Mouse (Mus musculus) hindbrain, postnatal 0 days (tissue): Measurements from ENCODE around the gene C1qtnf9. TPM values are rescaled to one million over a fixed set of nuclear protein-coding genes. Genes with fewer than 3 reads are reported as not detected.

Experiments
- ATAC-seq: fragments of 200-750 bp; cut with Nextera tagmentation; 2 replicates; pipeline ENCODE4 v1.8.0; 2017; ENCODE audit warnings: mild to moderate bottlenecking, moderate TSS enrichment, moderate library complexity
- DNase-seq: peaks from one replicate; pipeline ENCODE4 v3.0.0-alpha.2; 2015; ENCODE audit warnings: low spot score
- H3K27ac ChIP-seq: fragments of 300-500 bp; sonication (generic); 2 replicates; pipeline ENCODE4 v1.5.1; 2014; ENCODE audit warnings: mild to moderate bottlenecking
- H3K27me3 ChIP-seq: fragments of 300-500 bp; sonication (generic); 2 replicates; pipeline ENCODE4 v1.6.1; 2014; ENCODE audit warnings: low read length, mixed read lengths; ENCODE audit not compliant: insufficient read depth
- H3K36me3 ChIP-seq: fragments of 300-500 bp; sonication (generic); 2 replicates; pipeline ENCODE4 v1.6.1; 2014; ENCODE audit warnings: low read length, mixed read lengths; ENCODE audit not compliant: insufficient read depth
- H3K4me1 ChIP-seq: fragments of 300-500 bp; sonication (generic); 2 replicates; pipeline ENCODE4 v1.6.1; 2014; ENCODE audit warnings: antibody characterized with exemption, low read length, mixed read lengths; ENCODE audit not compliant: insufficient read depth
- H3K4me2 ChIP-seq: fragments of 300-500 bp; sonication (generic); 2 replicates; pipeline ENCODE4 v1.6.1; 2014; ENCODE audit warnings: low read depth, mild to moderate bottlenecking, low read length, moderate library complexity, mixed read lengths
- H3K4me3 ChIP-seq: fragments of 300-500 bp; sonication (generic); 2 replicates; pipeline ENCODE4 v1.5.1; 2014; ENCODE audit warnings: low read length
- H3K9ac ChIP-seq: fragments of 300-500 bp; sonication (generic); replicated peaks from 2 replicates; pipeline ENCODE4 v1.6.1; 2014; ENCODE audit warnings: mild to moderate bottlenecking, low read length, moderate library complexity, mixed read lengths
- H3K9me3 ChIP-seq: fragments of 300-500 bp; sonication (generic); 2 replicates; pipeline ENCODE4 v1.6.1; 2016; ENCODE audit warnings: low read length, mixed read lengths
- CTCF ChIP-seq: IDR thresholded peaks from 2 replicates; pipeline ENCODE4 v1.5.1; 2016; ENCODE audit warnings: antibody characterized with exemption, control low read depth, low read depth
- WGBS: fragments of 180-500 bp; shearing (Covaris S2); extraction: QIAGEN DNeasy Blood & Tissue Kit; methylation state at CpG from one replicate; pipeline ENCODE4 v1.1.7; 2014; 5-methylcytosine and 5-hydroxymethylcytosine counted together
- polyA plus RNA-seq: library from polyadenylated mRNA; unstranded; fragments of >200 nt; fragmentation: Nextera tagmentation; extraction: Ambion mirVana; gene quantifications from 2 replicates; pipeline ENCODE4 v1.2.1, GENCODE M21; 2015
- total RNA-seq: library from RNA; depleted of rRNA; stranded (reverse); fragments of >200 nt; gene quantifications from 2 replicates; pipeline ENCODE4 v1.2.3, GENCODE M21; 2014

Gene C1qtnf9
- total and polyA plus RNA-seq, 2 experiments from 2014 or later = 0.19 TPM; not detected in 1

GRCm38 (mm10) chr14:60776521-60776920 lies 8.6 kb downstream of the C1qtnf9 start:
- 88% methylated on average over 8 of the region's 8 CpGs for WGBS
- DNase-seq (no peak), ATAC-seq (no peak)
- TF ChIP-seq CTCF = no peak
- no peaks in the 10 kb centered on the region for H3K36me3 ChIP-seq
- H3K9me3 ChIP-seq = no peaks in the 10 kb centered on the region
- no peak overlapping the region for H3K27ac ChIP-seq
- no peak overlapping the region for H3K4me2 ChIP-seq
- H3K4me3 ChIP-seq = no peak overlapping the region
- no peak overlapping the region for H3K9ac ChIP-seq
- no peaks in the 10 kb centered on the region for H3K4me1 ChIP-seq
- no peaks in the 10 kb centered on the region for H3K27me3 ChIP-seq

GRCm38 (mm10) chr14:60777485-60777919 lies 9.6 kb downstream of the C1qtnf9 start:
- ATAC-seq = no peak
- Histone ChIP-seq H3K9ac (no peak overlapping the region), H3K27me3 (no peaks in the 10 kb centered on the region), H3K36me3 (no peaks in the 10 kb centered on the region), H3K4me1 (no peaks in the 10 kb centered on the region), H3K4me2 (no peak overlapping the region), H3K4me3 (no peak overlapping the region), H3K27ac (no peak overlapping the region), H3K9me3 (no peaks in the 10 kb centered on the region)
- WGBS = 94% methylated on average over 5 of the region's 5 CpGs
- TF ChIP-seq CTCF = no peak
- DNase-seq = no peak

GRCm38 (mm10) chr14:60779198-60779597 lies 11.3 kb downstream of the C1qtnf9 start:
- H3K4me3 ChIP-seq = no peak overlapping the region
- no peak for TF ChIP-seq CTCF
- 95% methylated on average over 7 of the region's 7 CpGs for WGBS

GRCm38 (mm10) chr14:60782121-60782656 lies 14.3 kb downstream of the C1qtnf9 start:
- H3K36me3 ChIP-seq = no peaks in the 10 kb centered on the region
- 46% methylated on average over 7 of the region's 7 CpGs for WGBS
- TF ChIP-seq CTCF = no peak
- H3K9me3 ChIP-seq = no peaks in the 10 kb centered on the region
- DNase-seq (no peak), ATAC-seq (no peak)
- no peak overlapping the region for H3K27ac ChIP-seq
- H3K4me2 ChIP-seq = no peak overlapping the region
- H3K9ac ChIP-seq = no peak overlapping the region
- no peaks in the 10 kb centered on the region for H3K27me3 ChIP-seq
- H3K4me1 ChIP-seq = 0 out of 2 replicates have a peak, but pooled peaks cover 5% of the 10 kb centered on the region
- H3K4me3 ChIP-seq = no peak overlapping the region

More at GRCm38 (mm10) chr14:60779198-60779597, 11.3 kb downstream of the C1qtnf9 start:
- DNase-seq (no peak), ATAC-seq (no peak)
- Histone ChIP-seq H3K27me3 (no peaks in the 10 kb centered on the region), H3K27ac (no peak overlapping the region), H3K9me3 (no peaks in the 10 kb centered on the region), H3K4me2 (no peak overlapping the region), H3K36me3 (no peaks in the 10 kb centered on the region), H3K9ac (no peak overlapping the region), H3K4me1 (no peaks in the 10 kb centered on the region)

- Histone ChIP-seq H3K27ac (no peak overlapping the region), H3K9ac (no peak overlapping the region), H3K9me3 (no peaks in the 10 kb centered on the region), H3K27me3 (no peaks in the 10 kb centered on the region), H3K4me2 (no peak overlapping the region), H3K4me3 (no peak overlapping the region), H3K36me3 (no peaks in the 10 kb centered on the region), H3K4me1 (0 out of 2 replicates have a peak, but pooled peaks cover 5% of the 10 kb centered on the region)
- DNase-seq = no peak
- ATAC-seq = no peak
- 49% methylated on average over 8 of the region's 8 CpGs for WGBS
- no peak for TF ChIP-seq CTCF
Measured at GRCm38 (mm10) chr14:60783196-60783595, 15.3 kb downstream of the C1qtnf9 start.

- peak within 1 kb of the TSS; percentile 65 for H3K9ac ChIP-seq
- H3K4me3 ChIP-seq = peak within 1 kb of the TSS; percentile 68
- H3K4me2 ChIP-seq = peak within 1 kb of the TSS; percentile 80
- H3K27ac ChIP-seq = peak within 1 kb of the TSS; percentile 64
- ATAC-seq (peak; percentile 93), DNase-seq (peak; percentile 95)
- peak; percentile 93 for TF ChIP-seq CTCF
- H3K9me3 ChIP-seq = no peaks in the 10 kb centered on the region
- no peaks in the 10 kb centered on the region for H3K36me3 ChIP-seq
- H3K27me3 ChIP-seq = no peaks in the 10 kb centered on the region
- 0 out of 2 replicates have a peak, but pooled peaks cover 5% of the 10 kb centered on the region for H3K4me1 ChIP-seq
- 1% methylated on average over 61 of the region's 61 CpGs for WGBS
Measured at GRCm38 (mm10) chr14:60784427-60785315, 16.7 kb downstream of the C1qtnf9 start, which contains the start of gene Mipep. Gene Mipep, plus strand, starts transcription at chr14:60784573.
